Mouse (Mus musculus) megakaryocyte, embryonic 14.5 days (primary cell): ENCODE results near the gene Pcsk6.

Source experiments
- FLI1 ChIP-seq: IDR thresholded peaks from 2 replicates; pipeline ENCODE4 v1.6.1; 2012; ENCODE audit warnings: low read length, inconsistent platforms, mixed read lengths
- GATA1 ChIP-seq: IDR thresholded peaks from 3 replicates; pipeline ENCODE4 v1.6.1; 2012; ENCODE audit warnings: mixed read lengths, low read length, inconsistent platforms, borderline replicate concordance

- no peak for TF ChIP-seq GATA1
- no peak for TF ChIP-seq FLI1
These were observed 39.7 kb downstream of the Pcsk6 start for GRCm38 (mm10) chr7:65901231-65901630.
